Mouse (Mus musculus): ENCODE data around the gene Zfp804a. TPM values are rescaled to one million over a fixed set of nuclear protein-coding genes. Genes with fewer than 3 reads are reported as not detected.

The Zfp804a gene
- polyA plus RNA-seq, 1 experiment from 2014 or later, result 0.33 TPM

GRCm38 (mm10) chr2:82113650-82114049, 60.6 kb downstream of the Zfp804a start:
- no peak for ATAC-seq (ENCODE audit: extremely low read depth, insufficient number of reproducible peaks, low FRiP score, low TSS enrichment)
- no peak overlapping the region for H3K27ac ChIP-seq (replicated peaks)
- H3K4me1 ChIP-seq, result no peaks in the 10 kb centered on the region
- H3K27me3 ChIP-seq (replicated peaks), result no peaks in the 10 kb centered on the region
- no peak overlapping the region for H3K4me3 ChIP-seq
- no peaks in the 10 kb centered on the region for H3K36me3 ChIP-seq
- 78% methylated on average over 2 of the region's 2 CpGs for WGBS
- no peak overlapping the region for H3K4me2 ChIP-seq
- no peaks in the 10 kb centered on the region for H3K9me3 ChIP-seq
- H3K9ac ChIP-seq, result no peak overlapping the region

- H3K4me2 ChIP-seq, result no peak overlapping the region
- 33% methylated on average over 2 of the region's 2 CpGs for WGBS
- no peak overlapping the region for H3K27ac ChIP-seq (replicated peaks)
- no peak overlapping the region for H3K4me3 ChIP-seq
- no peaks in the 10 kb centered on the region for H3K4me1 ChIP-seq
- no peaks in the 10 kb centered on the region for H3K36me3 ChIP-seq
- H3K9me3 ChIP-seq, result no peaks in the 10 kb centered on the region
- no peaks in the 10 kb centered on the region for H3K27me3 ChIP-seq (replicated peaks)
- H3K9ac ChIP-seq, result no peak overlapping the region
- no peak for ATAC-seq (ENCODE audit: extremely low read depth, insufficient number of reproducible peaks, low FRiP score, low TSS enrichment)
Measured at GRCm38 (mm10) chr2:82119577-82119976, 66.6 kb downstream of the Zfp804a start.

GRCm38 (mm10) chr2:82178693-82179092, 125.7 kb downstream of the Zfp804a start:
- Histone ChIP-seq H3K9me3 (no peaks in the 10 kb centered on the region), H3K27ac (replicated peaks) (no peak overlapping the region), H3K9ac (no peak overlapping the region), H3K36me3 (no peaks in the 10 kb centered on the region), H3K4me3 (no peak overlapping the region), H3K27me3 (replicated peaks) (no peaks in the 10 kb centered on the region), H3K4me2 (no peak overlapping the region), H3K4me1 (no peaks in the 10 kb centered on the region)
- 82% methylated on average over 2 of the region's 2 CpGs for WGBS
- ATAC-seq (ENCODE audit: extremely low read depth, insufficient number of reproducible peaks, low FRiP score, low TSS enrichment), result no peak

- WGBS, result 71% methylated on average over 1 of the region's 1 CpGs
- H3K27ac ChIP-seq (replicated peaks), result no peak overlapping the region
- H3K9ac ChIP-seq, result no peak overlapping the region
- no peak overlapping the region for H3K4me2 ChIP-seq
- H3K27me3 ChIP-seq (replicated peaks), result no peaks in the 10 kb centered on the region
- no peak for ATAC-seq (ENCODE audit: extremely low read depth, insufficient number of reproducible peaks, low FRiP score, low TSS enrichment)
- no peaks in the 10 kb centered on the region for H3K36me3 ChIP-seq
- no peaks in the 10 kb centered on the region for H3K4me1 ChIP-seq
- no peaks in the 10 kb centered on the region for H3K9me3 ChIP-seq
- H3K4me3 ChIP-seq, result no peak overlapping the region
Measured at GRCm38 (mm10) chr2:82181010-82181409, 128.0 kb downstream of the Zfp804a start.

- no peak for ATAC-seq (ENCODE audit: extremely low read depth, insufficient number of reproducible peaks, low FRiP score, low TSS enrichment)
- 74% methylated on average over 5 of the region's 5 CpGs for WGBS
- Histone ChIP-seq H3K4me2 (no peak overlapping the region), H3K36me3 (no peaks in the 10 kb centered on the region), H3K4me3 (no peak overlapping the region), H3K27ac (replicated peaks) (no peak overlapping the region), H3K9ac (no peak overlapping the region), H3K9me3 (no peaks in the 10 kb centered on the region), H3K27me3 (replicated peaks) (no peaks in the 10 kb centered on the region), H3K4me1 (no peaks in the 10 kb centered on the region)
Measured at GRCm38 (mm10) chr2:82199901-82200300, 146.9 kb downstream of the Zfp804a start.

- 71% methylated on average over 5 of the region's 5 CpGs for WGBS
- no peaks in the 10 kb centered on the region for H3K36me3 ChIP-seq
- no peaks in the 10 kb centered on the region for H3K9me3 ChIP-seq
- ATAC-seq (ENCODE audit: extremely low read depth, insufficient number of reproducible peaks, low FRiP score, low TSS enrichment), result no peak
- H3K27me3 ChIP-seq (replicated peaks), result no peaks in the 10 kb centered on the region
- no peak overlapping the region for H3K27ac ChIP-seq (replicated peaks)
- no peak overlapping the region for H3K4me2 ChIP-seq
- no peaks in the 10 kb centered on the region for H3K4me1 ChIP-seq
- H3K4me3 ChIP-seq, result no peak overlapping the region
- no peak overlapping the region for H3K9ac ChIP-seq
Measured at GRCm38 (mm10) chr2:82200616-82201015, 147.6 kb downstream of the Zfp804a start.

GRCm38 (mm10) chr2:82210605-82211004, 157.6 kb downstream of the Zfp804a start:
- Histone ChIP-seq H3K36me3 (no peaks in the 10 kb centered on the region), H3K27me3 (replicated peaks) (no peaks in the 10 kb centered on the region)
- WGBS, result 69% methylated on average over 1 of the region's 1 CpGs

GRCm38 (mm10) chr2:82211972-82212371, 158.9 kb downstream of the Zfp804a start:
- H3K4me2 ChIP-seq, result no peak overlapping the region
- no peak overlapping the region for H3K27ac ChIP-seq (replicated peaks)
- H3K4me1 ChIP-seq, result no peaks in the 10 kb centered on the region
- peaks cover 9% of the 10 kb centered on the region for H3K9me3 ChIP-seq
- no peaks in the 10 kb centered on the region for H3K36me3 ChIP-seq
- WGBS, result 85% methylated on average over 1 of the region's 1 CpGs
- H3K4me3 ChIP-seq, result no peak overlapping the region
- H3K9ac ChIP-seq, result no peak overlapping the region
- H3K27me3 ChIP-seq (replicated peaks), result no peaks in the 10 kb centered on the region
- no peak for ATAC-seq (ENCODE audit: extremely low read depth, insufficient number of reproducible peaks, low FRiP score, low TSS enrichment)

More at GRCm38 (mm10) chr2:82210605-82211004, 157.6 kb downstream of the Zfp804a start:
- Histone ChIP-seq H3K4me2 (no peak overlapping the region), H3K4me3 (no peak overlapping the region), H3K9me3 (peaks cover 7% of the 10 kb centered on the region), H3K9ac (no peak overlapping the region), H3K4me1 (no peaks in the 10 kb centered on the region), H3K27ac (replicated peaks) (no peak overlapping the region)
- ATAC-seq (ENCODE audit: extremely low read depth, insufficient number of reproducible peaks, low FRiP score, low TSS enrichment), result no peak

- ATAC-seq (ENCODE audit: extremely low read depth, insufficient number of reproducible peaks, low FRiP score, low TSS enrichment), result no peak
Measured at GRCm38 (mm10) chr2:82217873-82218272, 164.9 kb downstream of the Zfp804a start.

GRCm38 (mm10) chr2:82246020-82246419, 193.0 kb downstream of the Zfp804a start:
- H3K27ac ChIP-seq (replicated peaks), result no peak overlapping the region
- no peak overlapping the region for H3K4me2 ChIP-seq
- H3K9ac ChIP-seq, result no peak overlapping the region
- H3K9me3 ChIP-seq, result no peaks in the 10 kb centered on the region
- H3K36me3 ChIP-seq, result no peaks in the 10 kb centered on the region
- H3K27me3 ChIP-seq (replicated peaks), result no peaks in the 10 kb centered on the region
- no peak overlapping the region for H3K4me3 ChIP-seq
- no peaks in the 10 kb centered on the region for H3K4me1 ChIP-seq
- ATAC-seq (ENCODE audit: extremely low read depth, insufficient number of reproducible peaks, low FRiP score, low TSS enrichment), result no peak

More at GRCm38 (mm10) chr2:82217873-82218272, 164.9 kb downstream of the Zfp804a start:
- Histone ChIP-seq H3K27ac (replicated peaks) (no peak overlapping the region), H3K27me3 (replicated peaks) (no peaks in the 10 kb centered on the region), H3K4me3 (no peak overlapping the region), H3K36me3 (no peaks in the 10 kb centered on the region), H3K9me3 (peaks cover 9% of the 10 kb centered on the region), H3K4me2 (no peak overlapping the region), H3K9ac (no peak overlapping the region), H3K4me1 (no peaks in the 10 kb centered on the region)
- WGBS, result 22% methylated on average over 2 of the region's 2 CpGs

- H3K4me1 ChIP-seq, result no peaks in the 10 kb centered on the region
- no peaks in the 10 kb centered on the region for H3K9me3 ChIP-seq
- H3K36me3 ChIP-seq, result no peaks in the 10 kb centered on the region
- no peak overlapping the region for H3K4me2 ChIP-seq
- no peak overlapping the region for H3K9ac ChIP-seq
- H3K4me3 ChIP-seq, result no peak overlapping the region
- H3K27ac ChIP-seq (replicated peaks), result no peak overlapping the region
- no peaks in the 10 kb centered on the region for H3K27me3 ChIP-seq (replicated peaks)
- no peak for ATAC-seq (ENCODE audit: extremely low read depth, insufficient number of reproducible peaks, low FRiP score, low TSS enrichment)
Measured at GRCm38 (mm10) chr2:82246902-82247522, 194.0 kb downstream of the Zfp804a start.

- Histone ChIP-seq H3K36me3 (no peaks in the 10 kb centered on the region), H3K27me3 (replicated peaks) (no peaks in the 10 kb centered on the region), H3K9ac (no peak overlapping the region), H3K27ac (replicated peaks) (no peak overlapping the region), H3K4me1 (no peaks in the 10 kb centered on the region), H3K4me2 (no peak overlapping the region), H3K4me3 (no peak overlapping the region), H3K9me3 (no peaks in the 10 kb centered on the region)
- 68% methylated on average over 5 of the region's 5 CpGs for WGBS
- no peak for ATAC-seq (ENCODE audit: extremely low read depth, insufficient number of reproducible peaks, low FRiP score, low TSS enrichment)
Measured at GRCm38 (mm10) chr2:82253382-82253781, 200.4 kb downstream of the Zfp804a start.
